Mouse (Mus musculus) hindbrain, embryonic 10.5 days (tissue): ENCODE measurements at regions not wholly inside any gene's neighbourhood (a gene's known extent, or its start where the extent isn't known, plus 50 kb on each side); places are given as distances from the start of the nearest gene placed in this dataset.
"Not testable (repeated sequence)": the region's sequence is repeated elsewhere in the genome, so short reads cannot be mapped to it uniquely, and the experiment has no call there.

Source experiments
- DNase-seq: peaks from one replicate; pipeline ENCODE4 v3.0.0-alpha.2; 2017; ENCODE audit warnings: low spot score
- H3K27ac ChIP-seq: fragments of 300-500 bp; sonication (generic); 2 replicates; pipeline ENCODE4 v1.5.1; 2016; ENCODE audit warnings: mild to moderate bottlenecking, moderate library complexity
- H3K27me3 ChIP-seq: fragments of 300-500 bp; sonication (generic); 2 replicates; pipeline ENCODE4 v1.6.1; 2016; ENCODE audit warnings: mild to moderate bottlenecking; ENCODE audit not compliant: poor library complexity, insufficient read depth, severe bottlenecking
- H3K36me3 ChIP-seq: fragments of 300-500 bp; sonication (generic); 2 replicates; pipeline ENCODE4 v1.6.1; 2016; ENCODE audit warnings: mild to moderate bottlenecking, moderate library complexity
- H3K4me1 ChIP-seq: fragments of 300-500 bp; sonication (generic); replicated peaks from 2 replicates; pipeline ENCODE4 v1.6.1; 2016; ENCODE audit warnings: mild to moderate bottlenecking
- H3K4me3 ChIP-seq: fragments of 300-500 bp; sonication (generic); 2 replicates; pipeline ENCODE4 v1.5.1; 2016; ENCODE audit warnings: mild to moderate bottlenecking, moderate library complexity
- H3K9me3 ChIP-seq: fragments of 300-500 bp; sonication (generic); 2 replicates; pipeline ENCODE4 v1.6.1; 2016; ENCODE audit warnings: mild to moderate bottlenecking, moderate library complexity
- WGBS: fragments of 180-500 bp; shearing (Covaris S2); methylation state at CpG from one replicate; pipeline ENCODE4 v1.1.7; 2016; 5-methylcytosine and 5-hydroxymethylcytosine counted together

DNA sequence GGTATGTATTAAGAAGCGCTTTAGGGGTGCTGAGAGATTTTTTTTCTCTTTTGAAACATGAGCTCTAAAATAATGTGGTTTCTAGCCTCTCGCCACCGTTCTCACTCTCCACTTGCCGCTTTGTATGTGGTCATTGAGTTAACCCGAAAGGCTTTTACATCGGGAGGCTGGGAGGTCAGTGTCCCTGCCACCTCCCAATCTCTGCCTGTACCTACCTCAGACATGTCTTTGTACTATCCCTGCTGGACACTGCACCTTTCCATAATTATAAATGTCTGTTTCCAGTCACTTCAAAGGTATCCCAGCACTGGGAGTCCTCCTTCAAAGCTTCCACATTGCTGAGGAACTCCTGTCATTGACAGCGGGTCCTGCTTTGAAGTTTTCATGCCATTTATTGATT lies 347.6 kb upstream of the Tbc1d2b start:
- H3K27ac ChIP-seq, result no peak overlapping the region
- no peaks in the 10 kb centered on the region for H3K9me3 ChIP-seq
- 70% methylated on average over 7 of the region's 7 CpGs for WGBS
- no peak overlapping the region for H3K4me3 ChIP-seq
- DNase-seq, result peak; percentile 11
- no peaks in the 10 kb centered on the region for H3K36me3 ChIP-seq
- H3K27me3 ChIP-seq, result no peaks in the 10 kb centered on the region
- H3K4me1 ChIP-seq, result no peaks in the 10 kb centered on the region

DNA sequence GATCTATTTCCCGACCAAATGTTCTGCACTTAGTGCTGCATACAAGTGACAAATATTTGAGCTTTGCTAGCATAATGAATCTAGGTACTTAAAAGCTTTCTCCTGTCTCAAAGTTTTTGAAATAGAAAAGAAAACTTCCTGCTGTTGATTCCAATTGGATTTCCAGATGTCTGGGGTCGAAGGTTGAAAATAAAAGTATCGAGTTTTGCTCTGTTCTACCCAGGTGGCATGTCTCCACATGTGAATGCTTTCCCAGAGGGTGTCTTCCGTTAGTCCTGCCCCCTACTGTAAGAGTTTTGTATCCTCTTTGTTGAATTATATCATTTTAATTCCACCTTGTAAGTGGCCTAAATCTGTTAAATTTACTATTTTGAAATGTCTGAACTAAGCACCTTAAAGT lies 327.3 kb upstream of the Tbc1d2b start:
- WGBS, result 61% methylated on average over 4 of the region's 4 CpGs
- no peaks in the 10 kb centered on the region for H3K9me3 ChIP-seq
- DNase-seq, result no peak
- H3K27me3 ChIP-seq, result no peaks in the 10 kb centered on the region
- no peaks in the 10 kb centered on the region for H3K4me1 ChIP-seq
- no peak overlapping the region for H3K27ac ChIP-seq
- no peak overlapping the region for H3K4me3 ChIP-seq
- H3K36me3 ChIP-seq, result no peaks in the 10 kb centered on the region

DNA sequence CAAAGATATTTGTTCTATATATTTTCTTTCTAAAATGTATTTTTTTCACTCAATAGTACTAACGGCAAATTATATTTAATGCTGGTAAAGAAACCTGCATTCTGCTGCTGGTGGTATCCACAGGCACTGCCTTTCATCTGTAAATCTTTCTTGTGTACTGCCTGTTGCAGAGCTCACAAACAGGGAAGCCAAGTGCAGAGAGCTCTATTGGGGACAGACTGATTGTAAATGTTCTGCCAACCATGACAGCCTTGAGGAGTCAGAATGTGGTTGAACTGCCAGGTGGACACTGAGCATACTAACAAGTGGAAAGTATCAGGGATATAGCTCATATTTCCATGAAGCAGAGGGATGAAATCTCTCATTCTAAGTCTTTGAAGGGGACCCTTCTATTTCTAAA lies 286.1 kb upstream of the Tbc1d2b start:
- DNase-seq, result no peak
- H3K4me1 ChIP-seq, result peaks cover 15% of the 10 kb centered on the region; the same call in 1 of the 2 replicates
- peaks cover 4% of the 10 kb centered on the region; the same call in 1 of the 2 replicates for H3K9me3 ChIP-seq
- WGBS, result 71% methylated on average over 1 of the region's 1 CpGs
- no peaks in the 10 kb centered on the region for H3K27me3 ChIP-seq
- H3K27ac ChIP-seq, result peak overlapping the region; percentile 46; the same call in 1 of the 2 replicates
- H3K36me3 ChIP-seq, result no peaks in the 10 kb centered on the region
- H3K4me3 ChIP-seq, result no peak overlapping the region

DNA sequence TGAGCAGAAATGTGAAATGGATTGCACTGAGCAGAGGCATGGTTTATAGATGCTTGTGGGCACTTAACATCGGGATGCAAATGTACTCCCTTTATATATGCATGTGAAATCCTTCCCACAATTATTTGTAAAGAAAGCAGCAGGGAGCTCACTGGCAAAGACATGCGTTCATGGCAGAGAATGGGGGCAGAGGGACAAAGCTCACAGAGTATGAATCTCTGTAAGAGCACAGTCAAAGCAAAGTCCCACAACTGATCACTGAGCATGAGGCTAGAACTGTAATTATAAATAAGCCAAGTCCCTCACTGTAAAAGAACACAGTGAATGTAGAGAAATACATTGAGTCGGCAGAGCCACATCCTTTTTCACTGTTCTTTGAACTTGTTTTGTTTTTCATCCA lies 285.6 kb upstream of the Tbc1d2b start:
- no peak overlapping the region for H3K4me3 ChIP-seq
- peaks cover 15% of the 10 kb centered on the region; the same call in 1 of the 2 replicates for H3K4me1 ChIP-seq
- peak overlapping the region; percentile 46 for H3K27ac ChIP-seq
- no peaks in the 10 kb centered on the region for H3K27me3 ChIP-seq
- WGBS, result 57% methylated on average over 3 of the region's 3 CpGs
- H3K36me3 ChIP-seq, result no peaks in the 10 kb centered on the region
- H3K9me3 ChIP-seq, result peaks cover 4% of the 10 kb centered on the region; the same call in 1 of the 2 replicates
- DNase-seq, result no peak

DNA sequence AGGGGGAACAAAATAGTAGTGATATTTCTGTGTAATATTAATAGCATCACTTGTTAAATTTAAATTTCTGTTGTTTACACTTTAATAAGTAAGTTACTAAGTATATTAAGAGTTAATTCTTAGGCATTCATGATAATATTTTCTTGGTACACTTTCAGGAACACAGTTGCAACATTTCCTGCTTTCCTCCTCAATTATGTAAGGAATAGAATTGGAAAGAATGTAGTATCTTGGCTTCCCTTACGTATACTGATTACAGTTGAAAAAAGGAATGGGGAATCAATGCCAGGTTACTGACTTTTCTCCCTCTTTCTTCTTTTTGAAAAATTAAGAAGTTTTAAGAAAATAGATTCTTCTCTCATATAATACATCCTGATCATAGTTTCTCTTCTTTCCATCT lies 277.3 kb upstream of the Tbc1d2b start:
- no peak overlapping the region for H3K4me3 ChIP-seq
- 83% methylated on average over 1 of the region's 1 CpGs for WGBS
- no peaks in the 10 kb centered on the region for H3K4me1 ChIP-seq
- H3K27me3 ChIP-seq, result no peaks in the 10 kb centered on the region
- H3K36me3 ChIP-seq, result no peaks in the 10 kb centered on the region
- DNase-seq, result no peak
- H3K27ac ChIP-seq, result no peak overlapping the region
- no peaks in the 10 kb centered on the region for H3K9me3 ChIP-seq

DNA sequence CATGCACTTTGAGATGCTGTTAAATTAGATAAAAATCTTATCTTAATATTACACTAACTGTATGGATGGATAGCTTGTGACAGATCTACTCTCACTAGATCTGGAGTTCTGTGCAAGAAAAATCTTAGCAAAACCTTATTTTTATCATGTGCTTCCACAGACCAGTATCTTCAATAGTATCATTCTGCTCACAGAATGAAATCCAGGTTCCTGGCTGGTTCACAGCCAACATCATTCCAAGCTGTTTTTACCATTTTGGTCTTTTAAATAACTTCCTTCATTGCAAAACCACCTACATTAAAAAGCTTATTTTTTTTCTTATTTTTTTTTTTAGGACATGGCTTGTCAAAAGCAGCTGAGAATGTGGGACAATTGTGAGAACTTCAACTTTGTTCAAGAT lies 276.1 kb upstream of the Tbc1d2b start:
- Histone ChIP-seq H3K4me1 (no peaks in the 10 kb centered on the region), H3K36me3 (no peaks in the 10 kb centered on the region), H3K27me3 (no peaks in the 10 kb centered on the region), H3K9me3 (no peaks in the 10 kb centered on the region), H3K4me3 (no peak overlapping the region), H3K27ac (no peak overlapping the region)
- no peak for DNase-seq

DNA sequence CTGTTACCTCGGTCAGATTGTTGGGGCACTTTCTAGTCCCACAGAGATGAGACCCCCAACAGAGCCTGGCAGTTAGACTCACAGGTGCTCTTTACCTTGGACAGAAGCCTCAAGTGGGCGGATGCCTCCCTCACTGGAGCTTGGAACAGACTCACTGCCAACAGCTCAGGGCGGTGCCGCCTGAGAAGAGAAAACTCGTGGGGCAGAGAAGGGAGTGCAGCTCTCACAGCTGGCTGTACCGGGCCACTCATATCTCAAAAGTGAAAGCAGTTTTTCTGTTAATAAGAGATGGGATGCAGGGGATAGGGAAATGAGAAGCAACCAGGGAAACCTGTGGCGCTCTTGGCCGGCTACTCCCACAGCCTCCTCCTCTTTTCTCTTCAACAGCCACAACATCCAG lies 267.1 kb upstream of the Tbc1d2b start:
- WGBS, result 85% methylated on average over 8 of the region's 8 CpGs
- H3K27ac ChIP-seq, H3K4me1 ChIP-seq, H3K36me3 ChIP-seq, H3K9me3 ChIP-seq, DNase-seq, H3K4me3 ChIP-seq, H3K27me3 ChIP-seq: not testable (repeated sequence)

DNA sequence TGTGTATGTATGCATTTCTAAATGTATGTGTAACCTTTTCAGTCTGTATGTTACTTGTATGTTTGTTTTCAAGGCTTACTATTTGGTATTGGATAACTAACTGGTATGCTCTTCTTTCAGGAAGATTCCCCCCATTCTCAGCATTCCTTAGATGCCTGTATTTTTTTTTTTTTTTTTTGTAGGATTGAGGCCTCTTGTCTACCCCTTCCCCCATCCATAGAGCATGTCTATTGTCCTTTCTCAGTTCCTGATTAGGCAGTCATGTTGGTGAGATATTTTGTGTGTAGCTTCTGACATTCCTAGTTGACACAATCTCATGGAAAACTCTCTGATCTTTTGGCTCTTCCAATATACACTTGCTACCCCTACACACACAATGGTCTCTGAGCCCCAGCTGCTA lies 262.8 kb upstream of the Tbc1d2b start:
- no peak overlapping the region for H3K4me3 ChIP-seq
- DNase-seq, result no peak

DNA sequence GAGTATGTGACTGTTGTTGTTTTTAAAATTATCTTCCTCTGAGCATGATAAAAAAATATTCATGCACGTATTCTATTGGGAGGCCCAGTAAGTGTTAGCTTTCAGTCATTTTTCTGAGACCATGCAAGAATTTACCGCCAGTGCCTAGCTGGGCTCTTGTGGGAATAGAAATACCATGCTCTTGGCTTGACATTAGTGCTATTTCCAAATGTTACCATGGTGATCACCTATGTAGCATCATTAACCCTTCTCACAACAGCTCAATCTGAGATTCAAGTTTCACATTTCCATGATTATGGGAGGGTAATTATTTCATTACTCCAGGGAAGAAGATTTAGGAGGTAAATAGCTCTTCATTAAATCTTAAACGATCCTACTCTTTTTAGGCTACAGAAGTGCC lies 250.6 kb upstream of the Tbc1d2b start:
- no peaks in the 10 kb centered on the region for H3K4me1 ChIP-seq
- no peak for DNase-seq
- H3K9me3 ChIP-seq, result no peaks in the 10 kb centered on the region
- H3K27me3 ChIP-seq, result no peaks in the 10 kb centered on the region
- 84% methylated on average over 3 of the region's 3 CpGs for WGBS
- H3K36me3 ChIP-seq, result no peaks in the 10 kb centered on the region
- no peak overlapping the region for H3K27ac ChIP-seq
- H3K4me3 ChIP-seq, result no peak overlapping the region

More for the DNA sequence above, 262.8 kb upstream of the Tbc1d2b start:
- Histone ChIP-seq H3K27me3 (no peaks in the 10 kb centered on the region), H3K27ac (no peak overlapping the region), H3K36me3 (no peaks in the 10 kb centered on the region), H3K9me3 (no peaks in the 10 kb centered on the region), H3K4me1 (no peaks in the 10 kb centered on the region; the same call in 1 of the 2 replicates)

DNA sequence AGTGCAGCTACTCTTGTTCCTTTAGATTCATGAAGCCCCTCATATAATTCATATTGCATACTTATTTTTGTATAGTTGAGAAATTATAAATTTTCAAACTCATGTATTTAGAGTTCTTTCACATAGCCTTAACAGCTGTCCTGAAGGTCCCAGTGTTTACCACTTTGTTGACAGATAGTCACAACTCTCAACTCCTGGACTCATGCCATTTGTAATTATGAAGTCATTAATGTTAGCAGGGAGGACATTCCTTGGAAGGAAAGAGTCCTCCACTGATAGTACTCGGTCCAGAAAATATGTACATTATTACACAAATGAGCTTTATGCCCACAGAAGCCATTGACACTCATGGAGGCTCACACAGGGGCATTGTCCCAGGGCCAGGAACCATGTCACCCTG lies 224.3 kb upstream of the Tbc1d2b start:
- H3K4me1 ChIP-seq, result no peaks in the 10 kb centered on the region
- DNase-seq, result no peak
- H3K9me3 ChIP-seq, result no peaks in the 10 kb centered on the region
- H3K27ac ChIP-seq, result no peak overlapping the region
- WGBS, result 74% methylated on average over 1 of the region's 1 CpGs
- no peaks in the 10 kb centered on the region for H3K27me3 ChIP-seq
- no peak overlapping the region for H3K4me3 ChIP-seq
- no peaks in the 10 kb centered on the region for H3K36me3 ChIP-seq

DNA sequence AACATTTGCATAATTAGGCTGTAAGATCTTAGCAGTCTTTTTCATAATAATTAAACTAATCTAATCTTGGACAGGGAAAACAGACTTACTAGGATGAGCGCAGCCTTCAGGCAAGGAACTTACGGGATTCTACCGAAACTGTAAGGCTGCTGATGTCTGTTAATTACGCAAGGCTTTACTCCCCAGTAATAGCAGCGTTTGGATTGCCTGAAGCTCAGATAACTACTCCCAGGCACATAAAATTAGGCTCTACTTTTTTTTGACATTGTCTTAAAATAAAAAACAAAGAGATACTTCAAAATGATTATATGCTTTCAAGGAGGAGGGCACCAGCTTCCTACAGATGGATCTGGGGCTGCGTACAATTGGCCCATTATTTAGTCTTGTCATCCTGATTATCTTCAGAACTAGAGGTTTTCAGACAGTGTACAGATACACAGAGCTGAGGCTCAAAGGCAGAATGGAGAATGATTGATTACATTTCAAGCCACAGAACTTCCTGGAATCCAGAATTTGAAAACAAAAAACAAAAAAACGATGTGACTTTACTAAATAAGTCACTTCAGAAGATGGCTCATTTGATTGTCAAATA lies 220.1 kb upstream of the Tbc1d2b start:
- Histone ChIP-seq H3K27me3 (no peaks in the 10 kb centered on the region), H3K4me1 (no peaks in the 10 kb centered on the region), H3K27ac (no peak overlapping the region), H3K4me3 (no peak overlapping the region), H3K36me3 (no peaks in the 10 kb centered on the region), H3K9me3 (no peaks in the 10 kb centered on the region)
- WGBS, result 68% methylated on average over 7 of the region's 7 CpGs
- no peak for DNase-seq

DNA sequence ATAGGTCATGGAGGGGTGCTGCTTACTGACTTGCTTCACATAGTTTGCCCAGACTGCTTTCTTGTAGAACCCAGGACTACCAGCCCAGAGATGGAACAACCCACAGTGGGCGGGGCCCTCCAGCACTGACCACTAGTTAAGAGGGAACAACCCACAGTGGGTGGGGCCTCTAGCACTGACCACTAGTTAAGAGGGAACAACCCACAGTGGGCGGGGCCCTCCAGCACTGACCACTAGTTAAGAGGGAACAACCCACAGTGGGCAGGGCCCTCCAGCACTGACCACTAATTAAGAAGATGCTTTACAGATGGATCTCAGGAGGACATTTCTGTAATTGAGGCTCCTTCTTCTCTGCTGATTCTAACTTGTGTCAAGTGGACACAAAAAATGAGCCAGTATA lies 180.0 kb upstream of the Tbc1d2b start:
- no peak for DNase-seq
- Histone ChIP-seq H3K4me3 (no peak overlapping the region), H3K4me1 (no peaks in the 10 kb centered on the region), H3K27me3 (no peaks in the 10 kb centered on the region), H3K9me3 (no peaks in the 10 kb centered on the region), H3K36me3 (no peaks in the 10 kb centered on the region), H3K27ac (no peak overlapping the region)
- 88% methylated on average over 2 of the region's 2 CpGs for WGBS

DNA sequence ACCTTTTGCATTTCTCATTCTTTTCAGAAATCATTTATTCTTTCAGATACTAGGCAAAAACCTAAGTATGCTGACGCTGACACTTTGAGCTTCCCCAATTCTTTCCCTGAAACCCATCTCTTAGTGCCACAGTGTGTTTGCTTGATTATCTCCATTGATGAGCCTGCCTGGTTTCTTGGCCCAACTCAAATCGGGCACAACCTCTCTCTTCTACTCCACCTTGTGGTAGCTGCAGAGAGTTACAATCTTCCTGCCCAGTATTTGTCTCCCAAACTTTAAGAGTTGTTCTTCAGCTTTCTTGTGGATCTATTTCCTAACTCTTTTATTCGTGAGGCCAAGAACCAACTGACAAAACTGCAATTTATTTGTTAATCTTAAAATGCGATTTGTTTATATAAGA lies 176.4 kb upstream of the Tbc1d2b start:
- DNase-seq, result peak; percentile 8

DNA sequence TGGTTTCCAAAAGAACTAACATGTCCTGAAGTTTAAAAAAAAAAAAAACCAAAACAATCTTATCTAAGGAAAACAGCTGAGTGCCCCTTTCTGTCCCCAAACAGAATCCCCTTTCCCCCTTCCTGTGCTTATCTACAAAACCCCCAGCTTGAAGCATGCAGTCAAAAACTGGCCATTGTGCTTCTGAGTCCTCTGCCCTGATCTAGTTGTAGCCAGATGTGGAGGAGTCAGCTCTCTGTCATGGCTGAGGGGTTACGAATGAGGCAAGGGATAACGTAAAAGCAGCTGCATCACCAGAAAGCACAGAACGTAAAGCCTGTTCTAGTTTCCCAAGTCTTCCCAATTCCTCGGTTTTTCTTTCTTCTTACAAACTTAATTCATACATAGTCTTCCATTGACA lies 164.3 kb upstream of the Tbc1d2b start:
- H3K27ac ChIP-seq, result no peak overlapping the region
- no peaks in the 10 kb centered on the region for H3K36me3 ChIP-seq
- no peak for DNase-seq
- no peak overlapping the region for H3K4me3 ChIP-seq
- no peaks in the 10 kb centered on the region for H3K9me3 ChIP-seq
- H3K27me3 ChIP-seq, result no peaks in the 10 kb centered on the region
- WGBS, result 39% methylated on average over 4 of the region's 4 CpGs
- 0 out of 2 replicates have a peak, but pooled peaks cover 3% of the 10 kb centered on the region for H3K4me1 ChIP-seq

More for the DNA sequence above, 176.4 kb upstream of the Tbc1d2b start:
- H3K4me3 ChIP-seq, result no peak overlapping the region
- WGBS, result 18% methylated on average over 4 of the region's 4 CpGs
- no peak overlapping the region for H3K27ac ChIP-seq
- H3K4me1 ChIP-seq, result no peaks in the 10 kb centered on the region
- no peaks in the 10 kb centered on the region for H3K27me3 ChIP-seq
- H3K36me3 ChIP-seq, result no peaks in the 10 kb centered on the region
- H3K9me3 ChIP-seq, result no peaks in the 10 kb centered on the region
